Mouse (Mus musculus): ENCODE data around the gene Chrne. TPM values are rescaled to one million over a fixed set of nuclear protein-coding genes. Genes with fewer than 3 reads are reported as not detected.

Chrne gene
- total RNA-seq, 2 experiments from 2014 or later, result not detected

DNA sequence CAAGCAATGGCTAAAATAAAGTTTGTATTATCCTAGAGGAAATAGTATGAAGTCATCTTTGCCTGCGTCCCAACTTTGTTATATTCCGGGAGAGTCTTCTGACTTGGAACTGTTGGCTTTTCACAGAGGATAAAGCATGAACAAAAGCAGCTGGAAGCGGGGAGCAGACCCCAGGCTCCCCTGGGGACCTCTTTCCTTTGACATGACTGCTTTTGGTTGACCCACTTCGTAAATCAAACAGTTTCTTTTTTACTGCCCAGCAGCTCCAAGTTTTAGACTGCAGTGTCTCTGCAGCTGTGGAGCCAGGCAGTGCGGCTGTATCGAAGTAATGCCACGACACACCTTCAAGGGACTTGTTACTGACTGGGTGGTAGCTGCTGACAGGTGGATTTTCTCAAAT, 52.4 kb downstream of the Chrne start:
- no peak for DNase-seq (ENCODE audit: low spot score in 2 of 2)
- intact Hi-C loops (cut with DNase I), result no loop called here

Other genes with a start within 250 kb of the Chrne start
- 10 to 100 TPM; 35.5 to 37.0 TPM for gene Pelp1, start 209.2 kb downstream of the Chrne start, total RNA-seq (2021)
- 10 to 100 TPM; 55.5 to 76.0 TPM for gene Arrb2, start 186.6 kb downstream of the Chrne start, total RNA-seq (2021)
- gene Med11, start 167.3 kb downstream of the Chrne start, total RNA-seq (2021), result 10 to 100 TPM; 14.0 to 16.7 TPM
- under 1 TPM; 0.12 to 0.86 TPM for gene Zmynd15, start 159.8 kb downstream of the Chrne start, total RNA-seq (2021)
- 1 to 10 TPM in 1 of 2 experiments, under 1 TPM in 1; 0.94 to 1.0 TPM for gene Cxcl16, start 159.2 kb downstream of the Chrne start, total RNA-seq (2021)
- gene Tm4sf5, start 114.0 kb downstream of the Chrne start, total RNA-seq (2021), result not detected
- not detected for gene Vmo1, start 104.6 kb downstream of the Chrne start, total RNA-seq (2021)
- not detected for gene Gltpd2, start 100.0 kb downstream of the Chrne start, total RNA-seq (2021)
- gene Psmb6, start 93.8 kb downstream of the Chrne start, total RNA-seq (2021), result 100 to 1,000 TPM; 164 to 187 TPM
- not detected for gene Gm40193, start 86.3 kb downstream of the Chrne start, total RNA-seq (2021)
- gene Pld2, start 79.2 kb downstream of the Chrne start, total RNA-seq (2021), result 10 to 100 TPM; 14.5 to 20.7 TPM
- gene Mink1, start 56.3 kb downstream of the Chrne start, total RNA-seq (2021), result 100 to 1,000 TPM; 380 to 465 TPM
- gene 4930544D05Rik, start 3.4 kb downstream of the Chrne start, total RNA-seq (2021), result not detected
- gene Gp1ba, start 19.9 kb upstream of the Chrne start, total RNA-seq (2021), result not detected
- 10 to 100 TPM; 78.6 to 87.8 TPM for gene Rnf167, start 28.0 kb upstream of the Chrne start, total RNA-seq (2021)
- 100 to 1,000 TPM; 113 to 125 TPM for gene Slc25a11, start 28.3 kb upstream of the Chrne start, total RNA-seq (2021)
- 100 to 1,000 TPM; 217 to 244 TPM for gene Pfn1, start 35.4 kb upstream of the Chrne start, total RNA-seq (2021)
- gene Eno3, start 38.0 kb upstream of the Chrne start, total RNA-seq (2021), result 1 to 10 TPM; 9.5 to 9.6 TPM
- 10 to 100 TPM; 52.5 to 57.8 TPM for gene Spag7, start 50.2 kb upstream of the Chrne start, total RNA-seq (2021)
- gene Camta2, start 68.9 kb upstream of the Chrne start, total RNA-seq (2021), result 100 to 1,000 TPM; 232 to 256 TPM
- 1 to 10 TPM; 1.8 to 1.9 TPM for gene Inca1, start 80.9 kb upstream of the Chrne start, total RNA-seq (2021)
- gene Kif1c, start 81.3 kb upstream of the Chrne start, total RNA-seq (2021), result 10 to 100 TPM; 58.9 to 59.3 TPM
- gene Zfp3, start 145.0 kb upstream of the Chrne start, total RNA-seq (2021), result 10 to 100 TPM; 17.3 to 21.7 TPM
- not detected for gene Scimp, start 193.4 kb upstream of the Chrne start, total RNA-seq (2021)
- gene Rabep1, start 225.6 kb upstream of the Chrne start, total RNA-seq (2021), result 100 to 1,000 TPM; 124 to 125 TPM

Data from left cerebral cortex, postnatal 36 days (tissue).